27 mouse cellular contexts compared by ENCODE assay signal in genomic region chr1:38332919-38333318, GRCm38 (mm10).
DNase-seq lines count a peak whose midpoint lies in the region; ATAC-seq lines count a peak whose summit lies in the region.
"Had no signal": no experiment of that assay in that cellular context is flagged by ENCODE, and none has a peak within 500 bp of the region (broad histone marks: within the 10 kb centered on the region; RNA-seq: fewer than 3 reads in every experiment).

No protein-coding gene starts in this region.

- DNase-seq in frontal cortex, adult 2 months (ENCODE audit: extremely low spot score in 1 of 2, low spot score in 1 of 2): peak; percentile 11 to 42
- DNase-seq in frontal cortex, postnatal 25 days (ENCODE audit: low spot score in 2 of 2): no peak
- peak; percentile 15 to 31 for DNase-seq in left cerebral cortex, postnatal 14 days (ENCODE audit: low spot score in 2 of 2)
- no peak for DNase-seq in left cerebral cortex, adult 11 months (ENCODE audit: low spot score)
- DNase-seq in frontal cortex, postnatal 36 days (ENCODE audit: low spot score in 2 of 2): peak; percentile 17 to 28
- peak; percentile 15 to 53 for DNase-seq in right cerebral cortex, postnatal 36 days (ENCODE audit: low spot score in 2 of 2)
- DNase-seq in adrenal gland, postnatal 10 days: no peak
- DNase-seq: adrenal gland, adult 2 months; adrenal gland, postnatal 36 days; cerebellum, adult 11 months; cerebellum, adult 8-10 months; cerebellum, postnatal 14 days; embryo, embryonic 11 days; gastrocnemius, postnatal 36 days; heart, adult 11 months; heart, postnatal 14 days had no signal

- H3K4me2 ChIP-seq in hindbrain, embryonic 13.5 days: no peak overlapping the region
- H3K4me2 ChIP-seq: embryonic facial prominence, embryonic 15.5 days; heart, embryonic 11.5 days; heart, embryonic 15.5 days; hindbrain, embryonic 14.5 days had no signal

- no peaks in the 10 kb centered on the region for H3K9me3 ChIP-seq in hindbrain, embryonic 13.5 days
- H3K9me3 ChIP-seq: embryonic facial prominence, embryonic 15.5 days; forebrain, embryonic 10.5 days; heart, embryonic 15.5 days had no signal

- WGBS in hindbrain, embryonic 13.5 days: 93% methylated on average over 5 of the region's 5 CpGs

- H3K4me3 ChIP-seq in hindbrain, embryonic 13.5 days: no peak overlapping the region
- H3K4me3 ChIP-seq: embryonic facial prominence, embryonic 15.5 days; erythroblast, embryonic 14.5 days; forebrain, embryonic 10.5 days; heart, embryonic 15.5 days had no signal

- H3K36me3 ChIP-seq in hindbrain, embryonic 13.5 days: no peaks in the 10 kb centered on the region; the same call in 1 of the 2 replicates
- H3K36me3 ChIP-seq: embryonic facial prominence, embryonic 15.5 days; forebrain, embryonic 10.5 days; heart, embryonic 15.5 days had no signal

- H3K9ac ChIP-seq in hindbrain, embryonic 13.5 days: no peak overlapping the region
- H3K9ac ChIP-seq: embryonic facial prominence, embryonic 15.5 days; heart, embryonic 15.5 days; hindbrain, embryonic 14.5 days had no signal

- intact Hi-C loops in left cerebral cortex, postnatal 14 days (cut with DNase I): loop anchor here (10.0 kb wide), 1 partner anchor 102 kb away; no protein-coding TSS in a partner anchor

- no peak for ATAC-seq in hindbrain, embryonic 13.5 days (ENCODE audit: low FRiP score)
- ATAC-seq: activated CD4-positive, CD25-positive, alpha-beta regulatory T cell, adult 4 months; forebrain, embryonic 14.5 days; Patski had no signal

- H3K27me3 ChIP-seq in hindbrain, embryonic 13.5 days: no peaks in the 10 kb centered on the region
- H3K27me3 ChIP-seq: CH12.LX; embryonic facial prominence, embryonic 15.5 days; heart, embryonic 15.5 days; Patski had no signal

- no peak overlapping the region for H3K27ac ChIP-seq in hindbrain, embryonic 13.5 days
- H3K27ac ChIP-seq: embryonic facial prominence, embryonic 15.5 days; forebrain, embryonic 10.5 days; heart, embryonic 15.5 days; hindbrain, embryonic 14.5 days had no signal

- peaks cover 23% of the 10 kb centered on the region for H3K4me1 ChIP-seq in hindbrain, embryonic 13.5 days (replicated peaks)

Comparison
In these comparisons a context has a peak if more than half of its experiments do, and no peak if none do; other contexts are left out.
1. DNase-seq: peak in frontal cortex, adult 2 months (2 of 2), left cerebral cortex, postnatal 14 days (2 of 2), frontal cortex, postnatal 36 days (2 of 2) and right cerebral cortex, postnatal 36 days (2 of 2); none in frontal cortex, postnatal 25 days (0 of 2), left cerebral cortex, adult 11 months (single experiment) and adrenal gland, postnatal 10 days (single experiment).